Mouse (Mus musculus) bone marrow macrophage, adult 2 months (primary cell): ENCODE results near the gene Ppil3. TPM values are rescaled to one million over a fixed set of nuclear protein-coding genes. Genes with fewer than 3 reads are reported as not detected.

Source experiments
- H3K27ac ChIP-seq: 2 replicates; pipeline ENCODE4 v1.5.1; 2012; ENCODE audit warnings: low read depth, low read length; ENCODE audit not compliant: insufficient read depth
- H3K4me1 ChIP-seq: 2 replicates; pipeline ENCODE4 v1.6.1; 2012; ENCODE audit warnings: low read length; ENCODE audit not compliant: control insufficient read depth, insufficient read depth
- H3K4me3 ChIP-seq: 2 replicates; pipeline ENCODE4 v1.5.1; 2012; ENCODE audit warnings: mild to moderate bottlenecking, low read length, moderate library complexity; ENCODE audit not compliant: insufficient read depth
- CTCF ChIP-seq: IDR thresholded peaks from 2 replicates; pipeline ENCODE4 v1.5.1; 2012; ENCODE audit warnings: low read depth, mild to moderate bottlenecking, low read length, moderate library complexity
- POLR2A ChIP-seq: IDR thresholded peaks from 2 replicates; pipeline ENCODE4 v1.6.1; 2012; ENCODE audit warnings: mild to moderate bottlenecking, low read depth, low read length, borderline replicate concordance
- polyA plus RNA-seq: library from polyadenylated mRNA; stranded (reverse); fragments of >200 nt; gene quantifications from 2 replicates; pipeline ENCODE4 v1.2.4, GENCODE M21; 2012; ENCODE audit not compliant: missing spikeins, insufficient read depth, insufficient read length

Gene Ppil3
- polyA plus RNA-seq, 1 experiment: 23.8 TPM

DNA sequence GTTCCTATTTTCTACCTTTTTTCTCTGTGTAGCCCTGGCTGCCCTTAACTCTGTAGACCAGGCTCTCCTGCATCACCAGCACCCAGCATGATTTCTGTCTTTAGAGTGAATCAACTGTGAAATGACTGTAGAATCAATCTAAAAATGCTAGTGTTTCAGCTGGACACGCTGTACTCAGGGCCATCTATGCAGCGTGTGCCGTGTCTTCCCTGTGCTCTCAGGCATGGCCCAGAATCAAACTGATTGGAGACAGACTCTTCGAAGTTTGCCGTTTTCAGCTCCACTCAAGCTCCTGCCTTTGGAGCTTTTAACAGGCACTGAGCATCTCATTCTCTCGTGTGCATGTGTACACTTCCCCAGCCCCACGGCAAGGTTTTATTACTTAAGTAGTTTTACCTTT, 34.5 kb downstream of the Ppil3 start:
- Histone ChIP-seq H3K4me1 (peaks cover under 1% of the 10 kb centered on the region), H3K27ac (no peak overlapping the region), H3K4me3 (no peak overlapping the region)
- no peak for TF ChIP-seq CTCF
- no peak for TF ChIP-seq POLR2A

GRCm38 (mm10) chr1:58410198-58410588, 35.1 kb downstream of the Ppil3 start:
- no peak for TF ChIP-seq POLR2A
- TF ChIP-seq CTCF: no peak
- H3K4me1 ChIP-seq: no peaks in the 10 kb centered on the region
- no peak overlapping the region for H3K27ac ChIP-seq
- H3K4me3 ChIP-seq: no peak overlapping the region

- Histone ChIP-seq H3K4me1 (no peaks in the 10 kb centered on the region), H3K4me3 (no peak overlapping the region), H3K27ac (no peak overlapping the region)
- TF ChIP-seq CTCF (no peak), POLR2A (no peak)
Measured at GRCm38 (mm10) chr1:58409553-58410197, 35.6 kb downstream of the Ppil3 start.

DNA sequence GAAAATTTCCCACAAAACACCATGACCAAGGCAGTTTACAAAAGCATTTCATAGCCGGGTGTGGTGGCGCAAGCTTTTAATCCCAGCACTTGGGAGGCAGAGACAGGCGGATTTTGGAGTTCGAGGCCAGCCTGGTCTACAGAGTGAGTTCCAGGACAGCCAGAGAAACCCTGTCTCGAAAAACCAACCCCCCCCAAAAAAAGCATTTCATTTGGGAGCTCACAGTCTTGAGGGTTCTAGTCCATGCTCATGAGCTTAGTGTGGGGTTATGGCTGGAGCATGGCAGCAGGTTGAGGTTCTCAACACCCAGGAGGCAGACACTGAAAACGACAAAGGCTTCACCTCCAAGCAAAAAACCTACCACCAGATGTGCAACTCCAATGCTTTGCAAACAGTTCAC, 37.1 kb downstream of the Ppil3 start:
- no peak overlapping the region for H3K4me3 ChIP-seq
- TF ChIP-seq POLR2A (no peak), CTCF (no peak)
- no peaks in the 10 kb centered on the region for H3K4me1 ChIP-seq
- H3K27ac ChIP-seq: no peak overlapping the region

GRCm38 (mm10) chr1:58407321-58407720, 38.0 kb downstream of the Ppil3 start:
- H3K4me3 ChIP-seq: no peak overlapping the region
- no peaks in the 10 kb centered on the region for H3K4me1 ChIP-seq
- H3K27ac ChIP-seq: no peak overlapping the region
- TF ChIP-seq POLR2A (no peak), CTCF (no peak)

GRCm38 (mm10) chr1:58403745-58404144, 41.5 kb downstream of the Ppil3 start:
- no peak overlapping the region for H3K4me3 ChIP-seq
- no peak for TF ChIP-seq CTCF
- H3K4me1 ChIP-seq: 0 out of 2 replicates have a peak, but pooled peaks cover 3% of the 10 kb centered on the region
- H3K27ac ChIP-seq: no peak overlapping the region

DNA sequence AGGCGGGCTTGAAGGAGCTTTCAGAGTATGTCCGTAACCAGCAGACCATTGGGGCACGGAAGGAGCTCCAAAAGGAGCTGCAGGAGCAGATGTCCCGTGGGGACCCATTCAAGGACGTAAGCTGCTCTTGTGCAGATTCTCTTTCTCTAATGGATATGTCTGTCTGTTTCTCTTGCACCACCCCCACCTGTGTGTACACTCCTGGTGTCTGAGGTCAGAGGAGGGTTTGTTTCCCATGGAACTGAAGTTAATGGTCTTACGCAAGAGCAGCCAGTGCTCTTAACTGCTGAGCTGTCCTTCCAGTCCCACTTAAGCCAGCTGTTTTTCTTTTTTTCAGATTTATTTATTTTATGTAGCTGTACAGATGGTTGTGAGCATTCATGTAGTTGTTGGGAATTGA, 43.9 kb downstream of the Ppil3 start:
- H3K4me1 ChIP-seq: 0 out of 2 replicates have a peak, but pooled peaks cover 3% of the 10 kb centered on the region
- no peak overlapping the region for H3K4me3 ChIP-seq
- TF ChIP-seq POLR2A (no peak), CTCF (no peak)
- H3K27ac ChIP-seq: no peak overlapping the region

GRCm38 (mm10) chr1:58397731-58398130, 47.6 kb downstream of the Ppil3 start:
- no peak for TF ChIP-seq CTCF
- TF ChIP-seq POLR2A: no peak
- Histone ChIP-seq H3K4me3 (no peak overlapping the region), H3K4me1 (peaks cover 3% of the 10 kb centered on the region; the same call in 1 of the 2 replicates), H3K27ac (no peak overlapping the region)

GRCm38 (mm10) chr1:58396179-58396578, 49.1 kb downstream of the Ppil3 start:
- TF ChIP-seq CTCF (no peak), POLR2A (no peak)
- no peak overlapping the region for H3K27ac ChIP-seq
- H3K4me3 ChIP-seq: no peak overlapping the region
- H3K4me1 ChIP-seq: peaks cover 4% of the 10 kb centered on the region

DNA sequence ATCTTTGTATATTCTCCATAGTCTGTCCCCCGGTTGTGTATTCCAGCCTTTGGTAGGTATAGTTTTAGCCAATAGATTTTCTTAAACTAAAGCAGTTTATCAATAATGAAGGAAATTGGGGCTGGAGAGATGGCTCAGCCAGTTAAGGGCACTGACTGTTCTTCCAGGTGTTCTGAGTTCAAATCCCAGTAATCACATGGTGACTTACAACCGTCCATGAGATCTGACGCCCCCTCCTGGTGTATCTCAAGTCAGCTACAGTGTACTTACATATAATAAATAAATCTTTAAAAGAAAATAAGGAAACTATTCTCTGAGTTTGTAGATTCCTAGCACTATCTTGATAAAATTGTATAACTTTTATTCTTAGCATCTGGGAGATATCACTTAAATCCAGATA, 49.9 kb downstream of the Ppil3 start:
- no peak overlapping the region for H3K27ac ChIP-seq
- H3K4me1 ChIP-seq: peaks cover 6% of the 10 kb centered on the region
- H3K4me3 ChIP-seq: no peak overlapping the region
- TF ChIP-seq CTCF (no peak), POLR2A (no peak)
